Mouse (Mus musculus): ENCODE measurements around the gene Olfr615. TPM values are rescaled to one million over a fixed set of nuclear protein-coding genes. Genes with fewer than 3 reads are reported as not detected.

Olfr615 gene
- not detected in 4 replicates for total RNA-seq (2023; ENCODE audit: inconsistent age)

GRCm38 (mm10) chr7:103555779-103556178 lies at the start of gene Olfr615:
Olfr615 (plus strand) TSS chr7:103556079.

GRCm38 (mm10) chr7:103512022-103512421 lies 43.9 kb upstream of the Olfr615 start, which contains the start of gene Olfr610:
Olfr610 (minus strand) TSS chr7:103512122.

GRCm38 (mm10) chr7:103520746-103521145 lies 35.1 kb upstream of the Olfr615 start, which contains the start of gene Olfr611:
Olfr611 (minus strand) TSS chr7:103520846.

DNA sequence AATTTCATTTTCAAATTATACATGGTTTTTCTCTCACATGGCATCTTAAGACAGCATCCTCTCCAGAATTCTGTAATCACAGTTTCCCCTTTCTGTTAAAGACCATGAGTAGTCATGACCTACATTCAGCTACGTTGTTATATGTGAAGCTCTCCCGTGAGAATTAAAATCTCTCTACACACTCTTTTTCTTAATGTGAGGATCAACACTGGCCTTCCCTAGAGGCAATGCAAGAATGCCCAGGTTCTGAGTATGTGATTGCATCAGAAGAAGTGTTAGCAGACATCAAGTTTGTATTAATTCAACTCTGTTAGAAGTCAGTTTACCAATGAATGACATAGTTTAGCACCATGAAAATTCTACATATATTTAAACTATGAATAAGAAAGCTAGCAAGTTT lies 13.3 kb upstream of the Olfr615 start, which contains the start of gene Olfr612:
TSS of gene Olfr612 (minus strand) at position 101 of the 400 bp plus-strand sequence.

DNA sequence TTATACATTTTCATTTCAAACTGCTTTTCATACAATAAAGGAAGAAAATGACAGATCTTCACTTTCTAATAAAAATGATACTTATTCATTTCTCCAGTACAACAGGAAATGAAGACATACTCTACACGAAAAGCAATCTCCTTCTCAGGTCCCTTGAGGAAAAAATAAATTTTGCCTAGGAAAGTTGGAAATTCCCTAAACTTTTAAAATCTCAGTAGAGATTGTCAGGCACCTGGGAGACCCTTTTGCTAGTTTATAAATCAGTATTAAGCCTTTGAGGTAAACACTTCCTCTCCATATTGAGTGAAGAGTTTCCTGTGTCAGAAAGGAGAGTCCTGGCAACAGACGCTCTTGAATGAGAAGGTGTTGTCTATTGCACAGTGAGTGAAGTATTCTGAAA lies 8.1 kb upstream of the Olfr615 start, which contains the start of gene Olfr613:
TSS of gene Olfr613 (plus strand) at position 301 of the 400 bp plus-strand sequence.

GRCm38 (mm10) chr7:103569043-103569442 lies 13.2 kb downstream of the Olfr615 start, which contains the start of gene Olfr616:
Olfr616 (minus strand) TSS chr7:103569143.

GRCm38 (mm10) chr7:103572761-103573160 lies 16.9 kb downstream of the Olfr615 start, which contains the start of gene Olfr617:
Olfr617 (plus strand) TSS chr7:103573061.

DNA sequence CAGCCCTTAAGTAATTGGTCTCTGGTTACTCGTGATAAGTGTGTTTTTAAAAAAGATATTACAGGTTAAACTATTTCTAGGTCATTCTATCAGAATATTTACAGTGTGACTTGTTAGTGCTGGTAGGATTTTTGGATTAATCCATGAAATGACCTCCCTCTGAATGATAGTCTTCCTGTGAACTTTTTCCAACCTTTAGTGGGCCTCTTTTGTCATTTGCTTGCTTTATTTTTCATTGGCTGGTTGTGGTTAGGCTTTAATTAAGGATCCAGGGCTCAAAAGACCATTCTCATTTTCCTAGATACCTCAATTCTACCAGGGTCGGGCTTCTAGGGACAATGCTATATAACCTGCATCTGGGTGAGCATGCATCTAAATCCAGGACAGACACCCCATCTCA lies 33.9 kb downstream of the Olfr615 start, which contains the start of gene Olfr618:
TSS of gene Olfr618 (plus strand) at position 301 of the 400 bp plus-strand sequence.

DNA sequence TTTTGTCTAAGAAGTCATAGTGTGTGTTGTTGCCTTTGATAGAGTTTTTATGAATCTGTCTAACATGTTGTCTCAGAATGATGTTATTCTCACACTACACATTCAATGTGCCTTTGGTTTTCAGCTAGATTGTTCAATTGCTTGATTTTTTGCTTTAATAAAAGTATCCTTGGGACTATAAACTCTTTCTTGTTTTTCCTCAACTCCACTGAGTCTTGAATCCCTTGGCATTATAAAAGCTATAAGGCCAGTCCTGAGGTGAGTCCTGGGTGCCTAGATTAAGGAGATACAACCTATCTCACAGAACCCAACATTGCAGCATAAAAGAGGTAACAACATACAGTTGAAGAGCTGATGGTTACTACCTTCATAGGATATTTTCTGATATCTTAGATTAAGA lies 44.4 kb downstream of the Olfr615 start, which contains the start of gene Olfr619:
TSS of gene Olfr619 (plus strand) at position 301 of the 400 bp plus-strand sequence.

DNA sequence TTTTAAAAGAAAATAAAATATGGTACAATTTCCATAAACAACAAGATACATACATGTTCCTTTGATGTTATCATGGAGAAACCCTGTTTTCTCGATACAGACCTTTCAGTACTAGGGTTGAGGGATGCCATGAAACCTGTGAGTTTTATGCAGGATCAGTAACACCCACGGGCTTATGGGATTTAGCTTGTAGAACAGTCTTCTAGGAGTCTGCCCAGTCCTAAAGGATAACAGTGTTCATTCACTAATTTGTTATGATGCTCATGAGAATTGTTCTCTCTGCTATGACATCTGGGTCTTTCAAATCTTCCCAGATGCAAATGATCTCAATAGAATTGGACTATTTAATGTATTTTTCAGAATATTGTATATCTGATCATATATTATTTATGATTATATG lies 56.6 kb downstream of the Olfr615 start, which contains the start of gene Olfr620:
TSS of gene Olfr620 (minus strand) at position 101 of the 400 bp plus-strand sequence.

Other genes starting within 250 kb of the Olfr615 start
- not detected in 4 replicates for gene Olfr597, start 239.8 kb upstream of the Olfr615 start, total RNA-seq (2023; ENCODE audit: inconsistent age)
- gene Olfr598, start 232.5 kb upstream of the Olfr615 start, total RNA-seq (2023; ENCODE audit: inconsistent age) = not detected in 4 replicates
- gene Olfr599, start 220.2 kb upstream of the Olfr615 start, total RNA-seq (2023; ENCODE audit: inconsistent age) = not detected in 4 replicates
- not detected in 4 replicates for gene Olfr600, start 206.4 kb upstream of the Olfr615 start, total RNA-seq (2023; ENCODE audit: inconsistent age)
- gene Olfr601, start 193.4 kb upstream of the Olfr615 start, total RNA-seq (2023; ENCODE audit: inconsistent age) = not detected in 4 replicates
- not detected in 4 replicates for gene Olfr603, start 169.9 kb upstream of the Olfr615 start, total RNA-seq (2023; ENCODE audit: inconsistent age)
- not detected in 4 replicates for gene Usp17lc, start 141.0 kb upstream of the Olfr615 start, total RNA-seq (2023; ENCODE audit: inconsistent age)
- gene Olfr605, start 110.6 kb upstream of the Olfr615 start, total RNA-seq (2023; ENCODE audit: inconsistent age) = not detected in 4 replicates
- gene Olfr606, start 107.0 kb upstream of the Olfr615 start, total RNA-seq (2023; ENCODE audit: inconsistent age) = not detected in 4 replicates
- not detected in 4 replicates for gene Olfr607, start 91.9 kb upstream of the Olfr615 start, total RNA-seq (2023; ENCODE audit: inconsistent age)
- gene Olfr608, start 86.2 kb upstream of the Olfr615 start, total RNA-seq (2023; ENCODE audit: inconsistent age) = not detected in 4 replicates
- gene Olfr609, start 58.0 kb upstream of the Olfr615 start, total RNA-seq (2023; ENCODE audit: inconsistent age) = not detected in 4 replicates
- gene Olfr610, start 44.0 kb upstream of the Olfr615 start, total RNA-seq (2023; ENCODE audit: inconsistent age) = not detected in 4 replicates
- gene Olfr611, start 35.2 kb upstream of the Olfr615 start, total RNA-seq (2023; ENCODE audit: inconsistent age) = not detected in 4 replicates
- not detected in 4 replicates for gene Olfr612, start 13.4 kb upstream of the Olfr615 start, total RNA-seq (2023; ENCODE audit: inconsistent age)
- not detected in 4 replicates for gene Olfr613, start 8.0 kb upstream of the Olfr615 start, total RNA-seq (2023; ENCODE audit: inconsistent age)
- gene Olfr616, start 13.1 kb downstream of the Olfr615 start, total RNA-seq (2023; ENCODE audit: inconsistent age) = not detected in 4 replicates
- gene Olfr617, start 17.0 kb downstream of the Olfr615 start, total RNA-seq (2023; ENCODE audit: inconsistent age) = not detected in 4 replicates
- not detected in 4 replicates for gene Olfr618, start 34.0 kb downstream of the Olfr615 start, total RNA-seq (2023; ENCODE audit: inconsistent age)
- gene Olfr619, start 44.5 kb downstream of the Olfr615 start, total RNA-seq (2023; ENCODE audit: inconsistent age) = not detected in 4 replicates
- not detected in 4 replicates for gene Olfr620, start 56.5 kb downstream of the Olfr615 start, total RNA-seq (2023; ENCODE audit: inconsistent age)
- gene Olfr622, start 86.6 kb downstream of the Olfr615 start, total RNA-seq (2023; ENCODE audit: inconsistent age) = not detected in 4 replicates
- gene Olfr623, start 107.6 kb downstream of the Olfr615 start, total RNA-seq (2023; ENCODE audit: inconsistent age) = not detected in 4 replicates
- gene Olfr624, start 115.1 kb downstream of the Olfr615 start, total RNA-seq (2023; ENCODE audit: inconsistent age) = not detected in 4 replicates
- not detected in 4 replicates for gene Olfr625-ps1, start 126.6 kb downstream of the Olfr615 start, total RNA-seq (2023; ENCODE audit: inconsistent age)
- not detected in 4 replicates for gene Olfr243, start 158.6 kb downstream of the Olfr615 start, total RNA-seq (2023; ENCODE audit: inconsistent age)
- not detected in 4 replicates for gene Olfr628, start 174.3 kb downstream of the Olfr615 start, total RNA-seq (2023; ENCODE audit: inconsistent age)
- gene Olfr629, start 188.9 kb downstream of the Olfr615 start, total RNA-seq (2023; ENCODE audit: inconsistent age) = not detected in 4 replicates
- not detected in 4 replicates for gene Olfr630, start 201.3 kb downstream of the Olfr615 start, total RNA-seq (2023; ENCODE audit: inconsistent age)
- gene Olfr69, start 215.5 kb downstream of the Olfr615 start, total RNA-seq (2023; ENCODE audit: inconsistent age) = not detected in 4 replicates
- not detected in 4 replicates for gene Olfr68, start 223.6 kb downstream of the Olfr615 start, total RNA-seq (2023; ENCODE audit: inconsistent age)
- gene Olfr67, start 235.7 kb downstream of the Olfr615 start, total RNA-seq (2023; ENCODE audit: inconsistent age) = not detected in 4 replicates

Data from B cell, adult (primary cell).